Mouse (Mus musculus): Measurements from ENCODE around the gene Ptgs1. TPM values are rescaled to one million over a fixed set of nuclear protein-coding genes. Genes with fewer than 3 reads are reported as not detected.

Gene Ptgs1
- polyA plus RNA-seq, 1 experiment from 2014 or later, result 6.6 TPM

GRCm38 (mm10) chr2:36234526-36235368 is 4.5 kb downstream of the Ptgs1 start:
- Histone ChIP-seq H3K36me3 (peaks cover 3% of the 10 kb centered on the region; the same call in 1 of the 2 replicates), H3K9me3 (no peaks in the 10 kb centered on the region), H3K9ac (no peak overlapping the region), H3K4me3 (no peak overlapping the region), H3K4me1 (peaks cover 12% of the 10 kb centered on the region), H3K27me3 (peaks cover 22% of the 10 kb centered on the region; the same call in 1 of the 2 replicates), H3K27ac (no peak overlapping the region), H3K4me2 (no peak overlapping the region)
- ATAC-seq (ENCODE audit: insufficient number of reproducible peaks, insufficient read depth, low FRiP score, low TSS enrichment, low read depth), result no peak
- WGBS, result 55% methylated on average over 7 of the region's 7 CpGs

- Histone ChIP-seq H3K27me3 (peaks cover 10% of the 10 kb centered on the region; the same call in 1 of the 2 replicates), H3K4me1 (peaks cover 2% of the 10 kb centered on the region), H3K36me3 (peaks cover 3% of the 10 kb centered on the region; the same call in 1 of the 2 replicates), H3K4me2 (no peak overlapping the region), H3K9me3 (no peaks in the 10 kb centered on the region), H3K4me3 (no peak overlapping the region), H3K9ac (no peak overlapping the region), H3K27ac (no peak overlapping the region)
- 52% methylated on average over 4 of the region's 4 CpGs for WGBS
- ATAC-seq (ENCODE audit: insufficient number of reproducible peaks, insufficient read depth, low FRiP score, low TSS enrichment, low read depth), result no peak
These were observed 5.7 kb downstream of the Ptgs1 start for GRCm38 (mm10) chr2:36235917-36236316.

- WGBS, result 88% methylated on average over 5 of the region's 5 CpGs
- Histone ChIP-seq H3K27me3 (0 out of 2 replicates have a peak, but pooled peaks cover 2% of the 10 kb centered on the region), H3K9ac (no peak overlapping the region), H3K9me3 (no peaks in the 10 kb centered on the region), H3K4me1 (no peaks in the 10 kb centered on the region), H3K4me3 (no peak overlapping the region), H3K4me2 (no peak overlapping the region), H3K36me3 (peaks cover 3% of the 10 kb centered on the region; the same call in 1 of the 2 replicates), H3K27ac (no peak overlapping the region)
- no peak for ATAC-seq (ENCODE audit: insufficient number of reproducible peaks, insufficient read depth, low FRiP score, low TSS enrichment, low read depth)
These were observed 6.7 kb downstream of the Ptgs1 start for GRCm38 (mm10) chr2:36236889-36237288.

GRCm38 (mm10) chr2:36237557-36237956 is 7.3 kb downstream of the Ptgs1 start:
- no peak overlapping the region for H3K27ac ChIP-seq
- H3K27me3 ChIP-seq, result no peaks in the 10 kb centered on the region
- H3K9ac ChIP-seq, result no peak overlapping the region
- H3K4me3 ChIP-seq, result no peak overlapping the region
- 87% methylated on average over 6 of the region's 6 CpGs for WGBS
- no peaks in the 10 kb centered on the region for H3K9me3 ChIP-seq
- peaks cover 3% of the 10 kb centered on the region; the same call in 1 of the 2 replicates for H3K36me3 ChIP-seq
- no peaks in the 10 kb centered on the region for H3K4me1 ChIP-seq
- ATAC-seq (ENCODE audit: insufficient number of reproducible peaks, insufficient read depth, low FRiP score, low TSS enrichment, low read depth), result no peak
- no peak overlapping the region for H3K4me2 ChIP-seq

- no peak overlapping the region for H3K4me3 ChIP-seq
- no peak overlapping the region for H3K9ac ChIP-seq
- H3K4me1 ChIP-seq, result no peaks in the 10 kb centered on the region
- peaks cover 3% of the 10 kb centered on the region; the same call in 1 of the 2 replicates for H3K36me3 ChIP-seq
- no peak for ATAC-seq (ENCODE audit: insufficient number of reproducible peaks, insufficient read depth, low FRiP score, low TSS enrichment, low read depth)
- H3K9me3 ChIP-seq, result no peaks in the 10 kb centered on the region
- no peak overlapping the region for H3K27ac ChIP-seq
- H3K4me2 ChIP-seq, result no peak overlapping the region
- H3K27me3 ChIP-seq, result no peaks in the 10 kb centered on the region
- 68% methylated on average over 3 of the region's 3 CpGs for WGBS
These were observed 8.2 kb downstream of the Ptgs1 start for GRCm38 (mm10) chr2:36238467-36238866.

DNA sequence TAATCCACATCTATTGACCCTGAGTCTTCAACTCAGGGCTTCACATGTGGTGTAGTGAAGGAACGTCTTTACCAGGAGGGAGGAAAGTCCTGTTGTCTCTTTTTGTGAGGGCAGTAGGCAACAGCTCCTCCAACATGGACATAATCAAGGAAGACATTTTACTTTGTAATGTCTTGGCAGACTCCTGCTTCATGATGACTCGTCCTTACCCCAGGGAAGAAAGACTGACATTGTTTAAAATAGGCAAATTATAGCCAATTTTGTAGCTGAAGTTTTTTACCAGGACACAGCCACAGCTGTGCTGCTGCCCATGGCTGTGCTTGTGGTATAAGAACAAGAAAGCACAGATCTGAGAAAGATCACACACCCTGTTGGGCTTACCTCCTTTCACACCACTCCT is 8.7 kb downstream of the Ptgs1 start:
- 76% methylated on average over 2 of the region's 2 CpGs for WGBS
- H3K4me1 ChIP-seq, result no peaks in the 10 kb centered on the region
- H3K9me3 ChIP-seq, result no peaks in the 10 kb centered on the region
- H3K27me3 ChIP-seq, result no peaks in the 10 kb centered on the region
- no peak overlapping the region for H3K9ac ChIP-seq
- ATAC-seq (ENCODE audit: insufficient number of reproducible peaks, insufficient read depth, low FRiP score, low TSS enrichment, low read depth), result no peak
- H3K4me2 ChIP-seq, result no peak overlapping the region
- H3K4me3 ChIP-seq, result no peak overlapping the region
- peaks cover 3% of the 10 kb centered on the region; the same call in 1 of the 2 replicates for H3K36me3 ChIP-seq
- no peak overlapping the region for H3K27ac ChIP-seq

DNA sequence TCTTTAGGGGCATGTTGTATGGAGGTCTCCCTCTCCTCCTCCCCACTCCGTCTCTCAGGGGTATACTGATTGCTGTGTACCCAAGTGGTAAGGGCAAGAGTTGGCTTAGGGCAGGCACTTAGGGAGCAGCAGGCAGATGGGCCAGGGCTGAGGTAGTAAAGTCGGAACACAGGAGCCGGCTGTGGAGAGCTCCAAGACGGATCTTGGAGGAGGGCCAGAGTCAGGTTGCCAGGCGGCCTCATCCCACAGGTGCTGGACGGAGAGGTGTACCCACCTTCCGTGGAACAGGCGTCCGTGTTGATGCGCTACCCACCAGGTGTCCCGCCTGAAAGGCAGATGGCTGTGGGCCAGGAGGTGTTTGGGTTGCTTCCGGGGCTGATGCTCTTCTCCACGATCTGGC is 12.3 kb downstream of the Ptgs1 start:
- peaks cover 3% of the 10 kb centered on the region; the same call in 1 of the 2 replicates for H3K36me3 ChIP-seq
- H3K27me3 ChIP-seq, result no peaks in the 10 kb centered on the region
- no peak overlapping the region for H3K4me3 ChIP-seq
- H3K4me2 ChIP-seq, result no peak overlapping the region
- ATAC-seq (ENCODE audit: insufficient number of reproducible peaks, insufficient read depth, low FRiP score, low TSS enrichment, low read depth), result no peak
- WGBS, result 89% methylated on average over 13 of the region's 13 CpGs
- no peaks in the 10 kb centered on the region for H3K9me3 ChIP-seq
- H3K27ac ChIP-seq, result no peak overlapping the region
- H3K9ac ChIP-seq, result no peak overlapping the region
- no peaks in the 10 kb centered on the region for H3K4me1 ChIP-seq

DNA sequence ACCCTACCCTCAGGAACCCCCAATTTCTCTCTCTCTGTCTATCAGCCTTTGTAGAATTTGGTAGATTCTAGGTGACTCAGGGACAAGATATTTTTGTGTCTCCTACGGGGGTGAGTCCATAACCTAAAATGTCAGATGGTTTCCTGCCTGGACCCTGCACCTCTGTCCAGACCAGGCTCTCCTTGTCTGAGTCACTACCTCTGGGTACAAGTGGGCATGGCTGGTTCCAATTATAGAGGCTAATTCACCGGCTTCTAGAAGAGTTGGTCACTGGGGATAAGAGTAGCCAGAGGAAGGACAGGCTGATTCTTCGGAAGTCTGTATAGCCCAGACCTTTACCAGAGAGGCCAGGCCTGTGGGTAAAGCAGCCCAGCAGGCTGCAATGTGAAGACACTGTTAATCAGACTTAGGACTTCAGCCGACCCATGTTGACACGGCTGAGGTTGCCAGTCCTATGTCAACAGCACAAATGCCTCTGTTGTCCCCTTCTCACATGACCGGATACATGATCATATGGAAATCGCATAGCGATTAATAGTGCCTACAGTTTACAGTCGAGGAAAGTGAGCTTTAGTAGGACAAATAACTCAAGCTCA is 13.2 kb downstream of the Ptgs1 start:
- no peak for ATAC-seq (ENCODE audit: insufficient number of reproducible peaks, insufficient read depth, low FRiP score, low TSS enrichment, low read depth)
- Histone ChIP-seq H3K4me2 (no peak overlapping the region), H3K4me3 (no peak overlapping the region), H3K9ac (no peak overlapping the region), H3K4me1 (no peaks in the 10 kb centered on the region), H3K27me3 (no peaks in the 10 kb centered on the region), H3K9me3 (no peaks in the 10 kb centered on the region), H3K27ac (no peak overlapping the region), H3K36me3 (no peaks in the 10 kb centered on the region)
- WGBS, result 70% methylated on average over 9 of the region's 9 CpGs

DNA sequence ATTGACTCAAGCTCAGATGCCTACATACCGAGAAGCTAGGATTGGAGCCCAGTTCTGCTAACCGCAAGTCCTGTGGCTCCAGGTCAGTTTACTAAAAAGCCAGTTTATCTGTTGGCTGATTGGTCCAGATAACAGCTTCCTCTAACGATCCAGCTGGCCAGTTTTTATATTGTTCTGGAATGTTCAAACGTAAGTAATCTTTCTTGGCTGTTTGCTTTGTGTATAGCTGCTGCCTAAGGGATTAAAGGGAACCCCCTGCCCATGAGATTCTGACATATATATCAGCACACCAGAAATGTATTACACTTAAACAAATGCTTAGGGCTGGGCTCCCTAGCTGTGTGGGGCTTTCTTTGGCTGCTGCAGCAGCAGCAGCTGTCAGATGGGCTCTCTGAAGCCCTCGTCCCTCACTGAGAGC is 13.7 kb downstream of the Ptgs1 start:
- no peak overlapping the region for H3K4me3 ChIP-seq
- ATAC-seq (ENCODE audit: insufficient number of reproducible peaks, insufficient read depth, low FRiP score, low TSS enrichment, low read depth), result no peak
- H3K4me2 ChIP-seq, result no peak overlapping the region
- WGBS, result 58% methylated on average over 5 of the region's 5 CpGs
- H3K9ac ChIP-seq, result no peak overlapping the region
- H3K9me3 ChIP-seq, result no peaks in the 10 kb centered on the region
- H3K27ac ChIP-seq, result no peak overlapping the region
- H3K27me3 ChIP-seq, result no peaks in the 10 kb centered on the region
- H3K36me3 ChIP-seq, result no peaks in the 10 kb centered on the region
- no peaks in the 10 kb centered on the region for H3K4me1 ChIP-seq

DNA sequence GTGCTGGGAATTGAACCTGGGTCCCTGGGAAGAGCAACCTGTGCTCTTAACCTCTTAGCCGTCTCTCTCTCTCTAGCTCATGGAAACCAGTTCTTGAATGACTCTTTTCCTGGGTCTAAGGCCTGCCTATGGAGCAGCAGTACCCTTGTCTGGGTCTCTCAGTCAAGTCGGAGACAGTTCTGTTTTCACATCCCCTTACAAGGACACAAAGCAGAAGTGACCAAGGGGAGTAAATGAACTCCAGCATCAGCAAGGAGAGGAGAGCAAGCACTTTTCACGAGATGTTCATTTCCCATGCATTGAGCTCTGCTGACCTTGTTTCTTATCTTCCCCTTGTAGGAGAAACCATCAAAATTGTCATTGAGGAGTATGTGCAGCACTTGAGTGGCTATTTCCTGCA is 14.5 kb downstream of the Ptgs1 start:
- H3K4me2 ChIP-seq, result no peak overlapping the region
- no peak for ATAC-seq (ENCODE audit: insufficient number of reproducible peaks, insufficient read depth, low FRiP score, low TSS enrichment, low read depth)
- no peaks in the 10 kb centered on the region for H3K27me3 ChIP-seq
- H3K4me1 ChIP-seq, result no peaks in the 10 kb centered on the region
- no peaks in the 10 kb centered on the region for H3K36me3 ChIP-seq
- no peak overlapping the region for H3K9ac ChIP-seq
- 88% methylated on average over 3 of the region's 3 CpGs for WGBS
- no peak overlapping the region for H3K4me3 ChIP-seq
- no peak overlapping the region for H3K27ac ChIP-seq
- H3K9me3 ChIP-seq, result no peaks in the 10 kb centered on the region

GRCm38 (mm10) chr2:36247964-36248363 is 17.7 kb downstream of the Ptgs1 start:
- Histone ChIP-seq H3K27me3 (no peaks in the 10 kb centered on the region), H3K36me3 (no peaks in the 10 kb centered on the region), H3K27ac (no peak overlapping the region), H3K4me1 (no peaks in the 10 kb centered on the region), H3K9me3 (no peaks in the 10 kb centered on the region), H3K4me2 (no peak overlapping the region), H3K9ac (no peak overlapping the region), H3K4me3 (no peak overlapping the region)
- WGBS, result 69% methylated on average over 3 of the region's 3 CpGs
- no peak for ATAC-seq (ENCODE audit: insufficient number of reproducible peaks, insufficient read depth, low FRiP score, low TSS enrichment, low read depth)

- no peak overlapping the region for H3K4me3 ChIP-seq
- no peak overlapping the region for H3K4me2 ChIP-seq
- H3K27me3 ChIP-seq, result no peaks in the 10 kb centered on the region
- H3K4me1 ChIP-seq, result no peaks in the 10 kb centered on the region
- WGBS, result 76% methylated on average over 8 of the region's 8 CpGs
- no peaks in the 10 kb centered on the region for H3K36me3 ChIP-seq
- H3K27ac ChIP-seq, result no peak overlapping the region
- no peaks in the 10 kb centered on the region for H3K9me3 ChIP-seq
- no peak for ATAC-seq (ENCODE audit: insufficient number of reproducible peaks, insufficient read depth, low FRiP score, low TSS enrichment, low read depth)
- H3K9ac ChIP-seq, result no peak overlapping the region
These were observed 20.9 kb downstream of the Ptgs1 start for GRCm38 (mm10) chr2:36251156-36251555.
